Mouse (Mus musculus): ENCODE measurements around the gene Fam216a. TPM values are rescaled to one million over a fixed set of nuclear protein-coding genes. Genes with fewer than 3 reads are reported as not detected.
A peak's percentile ranks its signal among the peaks of the same experiment; 100 is the strongest.
"Not testable (repeated sequence)": the region's sequence is repeated elsewhere in the genome, so short reads cannot be mapped to it uniquely, and the experiment has no call there.

Fam216a gene
- polyA plus RNA-seq (2015; fragmentation: Nextera tagmentation; extraction: Ambion mirVana): 146 and 153 TPM in 2 replicates

- peak within 1 kb of the TSS; percentile 87 for H3K9ac ChIP-seq
- peaks cover 31% of the 10 kb centered on the region for H3K36me3 ChIP-seq
- H3K27me3 ChIP-seq: no peaks in the 10 kb centered on the region
- peak within 1 kb of the TSS; percentile 88 for H3K4me3 ChIP-seq
- peak; percentile 96 for ATAC-seq (ENCODE audit: low FRiP score, low read depth)
- WGBS: under 1% methylated on average over 53 of the region's 53 CpGs
- H3K4me1 ChIP-seq (replicated peaks): peaks cover 30% of the 10 kb centered on the region
- no peaks in the 10 kb centered on the region for H3K9me3 ChIP-seq
- H3K4me2 ChIP-seq: peak within 1 kb of the TSS; percentile 66
- H3K27ac ChIP-seq (replicated peaks): peak within 1 kb of the TSS; percentile 98
Measured at GRCm38 (mm10) chr5:122372192-122372769, at the start of gene Fam216a. Fam216a (minus strand) TSS chr5:122372364.

- peak within 1 kb of the TSS; percentile 93 for H3K4me3 ChIP-seq
- no peaks in the 10 kb centered on the region for H3K36me3 ChIP-seq
- peak; percentile 65; the same call in 1 of the 2 replicates for ATAC-seq (ENCODE audit: low FRiP score, low read depth)
- peak within 1 kb of the TSS; percentile 81 for H3K4me2 ChIP-seq
- H3K9ac ChIP-seq: peak within 1 kb of the TSS; percentile 84
- H3K4me1 ChIP-seq (replicated peaks): peaks cover 15% of the 10 kb centered on the region
- peak within 1 kb of the TSS; percentile 97 for H3K27ac ChIP-seq (replicated peaks)
- H3K27me3 ChIP-seq: no peaks in the 10 kb centered on the region
- H3K9me3 ChIP-seq: no peaks in the 10 kb centered on the region
- 22% methylated on average over 17 of the region's 17 CpGs for WGBS
Measured at GRCm38 (mm10) chr5:122421271-122422068, 49.3 kb upstream of the Fam216a start, which contains the start of gene Anapc7. Anapc7 (plus strand) TSS chr5:122421693.

GRCm38 (mm10) chr5:122420676-122421075 is 48.5 kb upstream of the Fam216a start:
- not testable (repeated sequence) for H3K27me3 ChIP-seq; ATAC-seq (ENCODE audit: low FRiP score, low read depth); H3K9ac ChIP-seq; H3K27ac ChIP-seq (replicated peaks); H3K36me3 ChIP-seq; H3K4me2 ChIP-seq; H3K9me3 ChIP-seq; H3K4me3 ChIP-seq
- peaks cover 15% of the 10 kb centered on the region for H3K4me1 ChIP-seq (replicated peaks)
- WGBS: 64% methylated on average over 4 of the region's 4 CpGs

- no peak overlapping the region for H3K4me2 ChIP-seq
- H3K4me1 ChIP-seq (replicated peaks): no peaks in the 10 kb centered on the region
- no peak overlapping the region for H3K4me3 ChIP-seq
- H3K36me3 ChIP-seq: no peaks in the 10 kb centered on the region; the same call in 1 of the 2 replicates
- H3K27me3 ChIP-seq: no peaks in the 10 kb centered on the region
- H3K9me3 ChIP-seq: no peaks in the 10 kb centered on the region
- no peak overlapping the region for H3K9ac ChIP-seq
- WGBS: 89% methylated on average over 12 of the region's 12 CpGs
- ATAC-seq (ENCODE audit: low FRiP score, low read depth): no peak
- H3K27ac ChIP-seq (replicated peaks): no peak overlapping the region
Measured at GRCm38 (mm10) chr5:122415465-122415864, 43.3 kb upstream of the Fam216a start.

- no peak for ATAC-seq (ENCODE audit: low FRiP score, low read depth)
- Histone ChIP-seq H3K27ac (replicated peaks) (no peak overlapping the region), H3K27me3 (no peaks in the 10 kb centered on the region), H3K4me2 (no peak overlapping the region), H3K4me3 (no peak overlapping the region), H3K9me3 (no peaks in the 10 kb centered on the region), H3K4me1 (replicated peaks) (no peaks in the 10 kb centered on the region), H3K36me3 (peaks cover 6% of the 10 kb centered on the region; the same call in 1 of the 2 replicates), H3K9ac (no peak overlapping the region)
- WGBS: 96% methylated on average over 5 of the region's 5 CpGs
Measured at GRCm38 (mm10) chr5:122414351-122414750, 42.2 kb upstream of the Fam216a start.

- no peak overlapping the region for H3K9ac ChIP-seq
- H3K27me3 ChIP-seq: no peaks in the 10 kb centered on the region
- H3K4me1 ChIP-seq (replicated peaks): no peaks in the 10 kb centered on the region
- no peak overlapping the region for H3K4me3 ChIP-seq
- 70% methylated on average over 6 of the region's 6 CpGs for WGBS
- no peak overlapping the region for H3K27ac ChIP-seq (replicated peaks)
- H3K9me3 ChIP-seq: no peaks in the 10 kb centered on the region
- ATAC-seq (ENCODE audit: low FRiP score, low read depth): no peak
- H3K4me2 ChIP-seq: no peak overlapping the region
- H3K36me3 ChIP-seq: peaks cover 6% of the 10 kb centered on the region; the same call in 1 of the 2 replicates
Measured at GRCm38 (mm10) chr5:122412826-122413225, 40.7 kb upstream of the Fam216a start.

GRCm38 (mm10) chr5:122411892-122412291 is 39.7 kb upstream of the Fam216a start:
- WGBS: 85% methylated on average over 5 of the region's 5 CpGs

GRCm38 (mm10) chr5:122409692-122410645 is 37.8 kb upstream of the Fam216a start:
- no peak overlapping the region for H3K4me3 ChIP-seq
- ATAC-seq (ENCODE audit: low FRiP score, low read depth): no peak
- no peak overlapping the region for H3K4me2 ChIP-seq
- H3K9ac ChIP-seq: no peak overlapping the region
- WGBS: 85% methylated on average over 19 of the region's 19 CpGs
- no peaks in the 10 kb centered on the region for H3K9me3 ChIP-seq
- H3K27ac ChIP-seq (replicated peaks): no peak overlapping the region
- peaks cover 33% of the 10 kb centered on the region for H3K36me3 ChIP-seq
- H3K4me1 ChIP-seq (replicated peaks): no peaks in the 10 kb centered on the region
- no peaks in the 10 kb centered on the region for H3K27me3 ChIP-seq

More at GRCm38 (mm10) chr5:122411892-122412291, 39.7 kb upstream of the Fam216a start:
- no peak overlapping the region for H3K4me3 ChIP-seq
- no peak overlapping the region for H3K4me2 ChIP-seq
- no peaks in the 10 kb centered on the region for H3K27me3 ChIP-seq
- no peak overlapping the region for H3K27ac ChIP-seq (replicated peaks)
- H3K9me3 ChIP-seq: no peaks in the 10 kb centered on the region
- no peaks in the 10 kb centered on the region for H3K4me1 ChIP-seq (replicated peaks)
- H3K36me3 ChIP-seq: peaks cover 16% of the 10 kb centered on the region
- no peak overlapping the region for H3K9ac ChIP-seq
- no peak for ATAC-seq (ENCODE audit: low FRiP score, low read depth)

- Histone ChIP-seq H3K9ac (no peak overlapping the region), H3K9me3 (no peaks in the 10 kb centered on the region), H3K27ac (replicated peaks) (no peak overlapping the region), H3K4me1 (replicated peaks) (no peaks in the 10 kb centered on the region), H3K4me3 (no peak overlapping the region), H3K4me2 (no peak overlapping the region), H3K36me3 (peaks cover 62% of the 10 kb centered on the region), H3K27me3 (no peaks in the 10 kb centered on the region)
- WGBS: 94% methylated on average over 10 of the region's 10 CpGs
- ATAC-seq (ENCODE audit: low FRiP score, low read depth): no peak
Measured at GRCm38 (mm10) chr5:122405537-122405936, 33.4 kb upstream of the Fam216a start.

- no peak overlapping the region for H3K4me3 ChIP-seq
- no peak overlapping the region for H3K4me2 ChIP-seq
- H3K36me3 ChIP-seq: peaks cover 72% of the 10 kb centered on the region
- no peaks in the 10 kb centered on the region for H3K9me3 ChIP-seq
- 96% methylated on average over 12 of the region's 12 CpGs for WGBS
- no peak for ATAC-seq (ENCODE audit: low FRiP score, low read depth)
- H3K9ac ChIP-seq: no peak overlapping the region
- H3K27me3 ChIP-seq: no peaks in the 10 kb centered on the region
- no peaks in the 10 kb centered on the region for H3K4me1 ChIP-seq (replicated peaks)
- no peak overlapping the region for H3K27ac ChIP-seq (replicated peaks)
Measured at GRCm38 (mm10) chr5:122403362-122403761, 31.2 kb upstream of the Fam216a start.

- H3K4me1 ChIP-seq (replicated peaks): no peaks in the 10 kb centered on the region
- H3K4me3 ChIP-seq: no peak overlapping the region
- H3K27me3 ChIP-seq: no peaks in the 10 kb centered on the region
- H3K9ac ChIP-seq: no peak overlapping the region
- peaks cover 71% of the 10 kb centered on the region for H3K36me3 ChIP-seq
- WGBS: 81% methylated on average over 5 of the region's 5 CpGs
- no peak overlapping the region for H3K4me2 ChIP-seq
- no peak for ATAC-seq (ENCODE audit: low FRiP score, low read depth)
- no peaks in the 10 kb centered on the region for H3K9me3 ChIP-seq
- H3K27ac ChIP-seq (replicated peaks): 0 out of 2 replicates have a peak overlapping the region, but pooled peaks have one; percentile 51
Measured at GRCm38 (mm10) chr5:122402772-122403171, 30.6 kb upstream of the Fam216a start.
